Mouse (Mus musculus) cortical plate, adult 2 months (tissue): Measurements from ENCODE around the gene Slc7a8.

Experiments
- CTCF ChIP-seq: fragments of 200-500 bp; IDR thresholded peaks from 2 replicates; pipeline ENCODE4 v1.5.1; 2011; ENCODE audit warnings: mild to moderate bottlenecking, control low read depth, low read length; ENCODE audit not compliant: insufficient read depth; ENCODE audit errors: extremely low read depth
- POLR2A ChIP-seq: fragments of 200-500 bp; IDR thresholded peaks from 2 replicates; pipeline ENCODE4 v1.6.1; 2011; ENCODE audit warnings: mild to moderate bottlenecking, low read length, control low read depth; ENCODE audit not compliant: insufficient read depth; ENCODE audit errors: extremely low read depth

DNA sequence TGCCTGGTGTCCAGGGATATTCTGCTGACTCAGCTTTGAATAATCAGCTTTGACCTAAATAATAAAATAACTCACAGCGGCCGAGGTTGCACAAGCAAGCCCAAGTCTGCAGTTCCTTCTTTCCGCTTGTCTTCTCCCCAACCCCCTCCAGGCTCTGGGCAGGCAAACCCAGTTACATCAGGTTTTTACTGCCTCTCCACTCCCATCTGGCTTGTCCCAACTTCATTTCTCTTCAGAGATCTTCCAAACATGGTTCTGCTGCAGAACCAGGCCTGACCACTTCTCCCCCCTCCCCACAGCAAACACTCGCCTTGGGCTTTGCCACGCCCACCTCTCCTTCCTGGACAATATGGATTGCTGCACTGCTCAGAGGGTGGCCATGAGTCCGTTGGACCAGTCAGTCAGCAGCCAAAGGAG lies 27.1 kb downstream of the Slc7a8 start:
- TF ChIP-seq POLR2A (no peak), CTCF (no peak)
